Mouse (Mus musculus) urinary bladder, postnatal 25 days (tissue): ENCODE data around the gene 1700034J05Rik.
A peak's percentile ranks its signal among the peaks of the same experiment; 100 is the strongest.

Experiments
- DNase-seq: peaks from one replicate; pipeline ENCODE4 v3.0.0; 2022; ENCODE audit warnings: low spot score

1700034J05Rik gene

GRCm38 (mm10) chr6:146954258-146954657, at the start of gene 1700034J05Rik:
TSS of gene 1700034J05Rik (minus strand) at chr6:146954422.
- no peak for DNase-seq

GRCm38 (mm10) chr6:146999755-147000154, 45.5 kb upstream of the 1700034J05Rik start:
- no peak for DNase-seq

- DNase-seq, result no peak
Observed at GRCm38 (mm10) chr6:146999302-146999701, 45.1 kb upstream of the 1700034J05Rik start.

GRCm38 (mm10) chr6:146998710-146999109, 44.5 kb upstream of the 1700034J05Rik start:
- DNase-seq, result no peak

- DNase-seq, result no peak
Observed at GRCm38 (mm10) chr6:146997006-146997405, 42.8 kb upstream of the 1700034J05Rik start.

- DNase-seq, result no peak
Observed at GRCm38 (mm10) chr6:146995878-146996277, 41.7 kb upstream of the 1700034J05Rik start.

- DNase-seq, result no peak
Observed at GRCm38 (mm10) chr6:146995391-146995790, 41.2 kb upstream of the 1700034J05Rik start.

- DNase-seq, result peak; percentile 67
Observed at GRCm38 (mm10) chr6:146994236-146994635, 40.0 kb upstream of the 1700034J05Rik start.

GRCm38 (mm10) chr6:146984569-146984968, 30.3 kb upstream of the 1700034J05Rik start:
- DNase-seq, result no peak

GRCm38 (mm10) chr6:146981249-146981835, 27.1 kb upstream of the 1700034J05Rik start:
- no peak for DNase-seq

- DNase-seq, result no peak
Observed at GRCm38 (mm10) chr6:146979953-146980352, 25.7 kb upstream of the 1700034J05Rik start.

GRCm38 (mm10) chr6:146979115-146979744, 25.0 kb upstream of the 1700034J05Rik start:
- no peak for DNase-seq

GRCm38 (mm10) chr6:146978691-146979114, 24.5 kb upstream of the 1700034J05Rik start:
- DNase-seq, result no peak

GRCm38 (mm10) chr6:146976446-146976845, 22.2 kb upstream of the 1700034J05Rik start:
- DNase-seq, result no peak

GRCm38 (mm10) chr6:146973830-146974229, 19.6 kb upstream of the 1700034J05Rik start:
- DNase-seq, result no peak

- no peak for DNase-seq
Observed at GRCm38 (mm10) chr6:146973406-146973805, 19.2 kb upstream of the 1700034J05Rik start.

- DNase-seq, result no peak
Observed at GRCm38 (mm10) chr6:146972740-146973139, 18.5 kb upstream of the 1700034J05Rik start.

- no peak for DNase-seq
Observed at GRCm38 (mm10) chr6:146972009-146972408, 17.8 kb upstream of the 1700034J05Rik start.

GRCm38 (mm10) chr6:146971366-146971765, 17.1 kb upstream of the 1700034J05Rik start:
- DNase-seq, result no peak

GRCm38 (mm10) chr6:146970811-146971210, 16.6 kb upstream of the 1700034J05Rik start:
- no peak for DNase-seq

- DNase-seq, result no peak
Observed at GRCm38 (mm10) chr6:146967836-146968235, 13.6 kb upstream of the 1700034J05Rik start.

- no peak for DNase-seq
Observed at GRCm38 (mm10) chr6:146966446-146967019, 12.3 kb upstream of the 1700034J05Rik start.

GRCm38 (mm10) chr6:146965139-146965772, 11.0 kb upstream of the 1700034J05Rik start:
- DNase-seq, result no peak
